In the genomic region with DNA sequence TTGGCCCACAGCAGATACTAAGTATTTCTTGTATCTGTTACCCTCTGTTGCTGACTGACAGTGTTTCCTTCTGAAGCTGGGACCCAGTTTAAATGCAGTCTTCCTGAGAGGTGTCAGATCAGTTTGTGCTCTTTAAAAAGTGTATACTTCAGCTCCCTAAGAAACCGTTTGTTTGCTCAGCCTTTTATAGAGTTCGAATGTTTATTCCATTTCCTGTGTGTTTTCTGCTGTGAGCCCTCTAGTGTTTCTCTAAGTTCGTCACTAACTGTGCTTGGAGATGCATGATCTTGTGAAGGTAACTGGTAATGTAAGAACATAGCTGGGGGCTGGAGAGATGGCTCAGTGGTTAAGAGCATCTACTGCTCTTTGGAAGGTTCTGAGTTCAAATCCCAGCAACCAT, we compare ENCODE assay signal across 27 mouse cellular contexts. TPM values are rescaled to one million over a fixed set of nuclear protein-coding genes. Genes with fewer than 3 reads are reported as not detected.
DNase-seq lines count a peak whose midpoint lies in the region; ATAC-seq and TF ChIP-seq lines count a peak whose summit lies in the region.
"Had no signal": no experiment of that assay in that cellular context is flagged by ENCODE, and none has a peak within 500 bp of the region (broad histone marks: within the 10 kb centered on the region; RNA-seq: fewer than 3 reads in every experiment).

No protein-coding gene starts in this region.

- no peaks in the 10 kb centered on the region for H3K36me3 ChIP-seq in heart, postnatal 0 days (replicated peaks; ENCODE audit: control insufficient read depth, insufficient read depth, low read length)
- H3K36me3 ChIP-seq in midbrain, postnatal 0 days (ENCODE audit: insufficient read depth, low read length): no peaks in the 10 kb centered on the region
- H3K36me3 ChIP-seq: embryonic facial prominence, embryonic 12.5 days; forebrain, embryonic 15.5 days; hindbrain, embryonic 13.5 days; limb, embryonic 13.5 days; lung, embryonic 15.5 days; midbrain, embryonic 12.5 days had no signal

- DNase-seq in heart, postnatal 0 days (ENCODE audit: low spot score): no peak
- no peak for DNase-seq in heart, adult 8-10 months (ENCODE audit: low spot score)
- DNase-seq in thymus, postnatal 14 days: peak; percentile 45
- DNase-seq in thymus, postnatal 4 days: no peak
- no peak for DNase-seq in right cerebral cortex, postnatal 36 days (ENCODE audit: low spot score in 2 of 2)
- DNase-seq in midbrain, postnatal 0 days (ENCODE audit: low spot score): no peak
- DNase-seq: adrenal gland, adult 2 months; cerebellum, adult 11 months; cerebellum, adult 9-10 months; cerebellum, postnatal 36 days; gastrocnemius, postnatal 25 days; heart, adult 11 months; heart, postnatal 4 days; kidney, adult 11 months; kidney, postnatal 14 days; right cerebral cortex, postnatal 4 days had no signal

- WGBS in heart, postnatal 0 days: 64% methylated on average over 3 of the region's 3 CpGs
- 73% methylated on average over 3 of the region's 3 CpGs for WGBS in midbrain, postnatal 0 days

- H3K4me1 ChIP-seq in heart, postnatal 0 days (ENCODE audit: control insufficient read depth, insufficient read depth): peaks cover 11% of the 10 kb centered on the region
- no peaks in the 10 kb centered on the region for H3K4me1 ChIP-seq in midbrain, postnatal 0 days (ENCODE audit: insufficient read depth, low read length)
- H3K4me1 ChIP-seq: forebrain, embryonic 15.5 days had no signal

- TF ChIP-seq EP300 in heart, postnatal 0 days (IDR thresholded peaks at IDR 0.05; ENCODE audit: low read depth): no peak

- H3K27me3 ChIP-seq in heart, postnatal 0 days (ENCODE audit: control insufficient read depth, insufficient read depth, low read length): no peaks in the 10 kb centered on the region
- no peaks in the 10 kb centered on the region for H3K27me3 ChIP-seq in midbrain, postnatal 0 days (ENCODE audit: insufficient read depth, low read length)
- H3K27me3 ChIP-seq: embryonic facial prominence, embryonic 12.5 days; forebrain, embryonic 15.5 days; hindbrain, embryonic 13.5 days; limb, embryonic 13.5 days; lung, embryonic 15.5 days had no signal

- H3K4me3 ChIP-seq in heart, postnatal 0 days (ENCODE audit: low read depth, low read length): no peak overlapping the region
- no peak overlapping the region for H3K4me3 ChIP-seq in midbrain, postnatal 0 days (ENCODE audit: low read depth, low read length)
- H3K4me3 ChIP-seq: embryonic facial prominence, embryonic 12.5 days; forebrain, embryonic 15.5 days; hindbrain, embryonic 13.5 days; left cerebral cortex, adult 2 months; limb, embryonic 13.5 days; lung, embryonic 15.5 days; megakaryocyte, embryonic 14.5 days; midbrain, embryonic 12.5 days had no signal

- H3K9me3 ChIP-seq in heart, postnatal 0 days (replicated peaks; ENCODE audit: control insufficient read depth, low read length): no peaks in the 10 kb centered on the region
- H3K9me3 ChIP-seq in midbrain, postnatal 0 days (ENCODE audit: low read length): peaks cover 4% of the 10 kb centered on the region; the same call in 1 of the 2 replicates
- H3K9me3 ChIP-seq: forebrain, embryonic 15.5 days; limb, embryonic 13.5 days; lung, embryonic 15.5 days; midbrain, embryonic 12.5 days had no signal

- no peak for TF ChIP-seq CTCF in heart, postnatal 0 days (IDR thresholded peaks at IDR 0.05; ENCODE audit: low read depth)
- no peak for TF ChIP-seq CTCF in midbrain, postnatal 0 days (IDR thresholded peaks at IDR 0.05)

- ATAC-seq in heart, postnatal 0 days (ENCODE audit: insufficient read depth, low read depth): no peak
- ATAC-seq in inflammation-experienced regulatory T-cells, adult 6 months: peak; percentile 41
- ATAC-seq in midbrain, postnatal 0 days (ENCODE audit: low FRiP score): no peak
- ATAC-seq: forebrain, embryonic 15.5 days had no signal

- no peak overlapping the region for H3K9ac ChIP-seq in heart, postnatal 0 days (replicated peaks; ENCODE audit: low read depth, low read length)
- H3K9ac ChIP-seq in midbrain, postnatal 0 days (replicated peaks; ENCODE audit: low read length, poor library complexity, severe bottlenecking): no peak overlapping the region
- H3K9ac ChIP-seq: embryonic facial prominence, embryonic 12.5 days; forebrain, embryonic 15.5 days; hindbrain, embryonic 13.5 days; limb, embryonic 13.5 days; lung, embryonic 15.5 days; midbrain, embryonic 12.5 days had no signal

- H3K27ac ChIP-seq in heart, postnatal 0 days (ENCODE audit: low read depth): peak overlapping the region; percentile 37; the same call in 1 of the 2 replicates
- H3K27ac ChIP-seq in midbrain, postnatal 0 days (ENCODE audit: low read depth, low read length): no peak overlapping the region
- H3K27ac ChIP-seq: embryonic facial prominence, embryonic 12.5 days; forebrain, embryonic 15.5 days; hindbrain, embryonic 13.5 days; left cerebral cortex, adult 2 months; limb, embryonic 13.5 days; lung, embryonic 15.5 days; midbrain, embryonic 12.5 days had no signal

- no peak overlapping the region for H3K4me2 ChIP-seq in heart, postnatal 0 days (ENCODE audit: low read depth, low read length)
- H3K4me2 ChIP-seq in midbrain, postnatal 0 days (ENCODE audit: low read depth, low read length, poor library complexity, severe bottlenecking): no peak overlapping the region
- H3K4me2 ChIP-seq: embryonic facial prominence, embryonic 12.5 days; forebrain, embryonic 15.5 days; heart, embryonic 11.5 days; hindbrain, embryonic 13.5 days; limb, embryonic 13.5 days; liver, embryonic 11.5 days; lung, embryonic 15.5 days; midbrain, embryonic 12.5 days had no signal

RNA-seq across cellular contexts. Expression of a gene that starts 27.1 kb away (rescaled TPM):
- total RNA-seq in heart, postnatal 0 days (2014; rRNA removed; ENCODE audit: low replicate concordance): 20.5 and 20.8 TPM in 2 replicates
- 7.4 and 7.9 TPM in 2 replicates for polyA plus RNA-seq in heart, postnatal 0 days (2015; fragmentation: Nextera tagmentation; extraction: Ambion mirVana)
- total RNA-seq in heart, adult 8-10 months (2022): 10 to 100 TPM; 14.1 to 19.8 (median 15.4) TPM
- 10 to 100 TPM; 70.6 to 96.5 (median 76.2) TPM for polyA plus RNA-seq in inflammation-experienced regulatory T-cells, adult 6 months (2017; shearing (Covaris generic))
- total RNA-seq in midbrain, postnatal 0 days (2014; rRNA removed): 16.2 and 20.0 TPM in 2 replicates
- 6.9 and 9.9 TPM in 2 replicates for polyA plus RNA-seq in midbrain, postnatal 0 days (2015; fragmentation: Nextera tagmentation; extraction: Ambion mirVana)
